Mouse (Mus musculus): Measurements from ENCODE around the gene Olfr65. TPM values are rescaled to one million over a fixed set of nuclear protein-coding genes. Genes with fewer than 3 reads are reported as not detected.

Olfr65 gene
- total and polyA plus RNA-seq, 3 experiments = not detected

DNA sequence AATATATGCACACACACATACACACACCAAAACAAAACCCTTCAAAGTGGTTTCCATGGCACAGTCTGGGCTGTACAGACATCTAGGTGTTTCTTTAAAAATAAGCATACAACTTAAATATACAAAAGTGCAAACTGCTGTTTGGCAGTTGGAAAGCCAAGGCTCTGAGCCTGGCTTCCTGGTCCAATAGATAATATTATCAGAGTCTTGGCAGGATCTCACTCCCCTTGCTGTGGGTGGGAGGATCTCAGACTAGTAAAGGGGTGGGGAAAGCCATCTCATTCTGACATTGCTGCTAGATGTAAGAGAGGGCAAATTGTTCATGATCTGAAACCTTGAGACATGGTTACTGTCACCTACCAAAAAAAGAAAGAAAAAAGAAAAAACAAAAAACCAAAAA lies 32.6 kb upstream of the Olfr65 start:
- Histone ChIP-seq H3K79me2 (replicated peaks; ENCODE audit: control insufficient read depth, insufficient read depth, low read length) (no peaks in the 10 kb centered on the region), H3K4me3 (no peak overlapping the region), H3K36me3 (ENCODE audit: control insufficient read depth, insufficient read depth, low read length) (no peaks in the 10 kb centered on the region), H3K9ac (ENCODE audit: low read depth, low read length) (no peak overlapping the region), H3K4me1 (ENCODE audit: control insufficient read depth, insufficient read depth, low read length) (no peaks in the 10 kb centered on the region), H3K27me3 (ENCODE audit: control insufficient read depth, insufficient read depth, low read length) (no peaks in the 10 kb centered on the region), H3K27ac (no peak overlapping the region)
- no peak for DNase-seq
- intact Hi-C loops (cut with DNase I) = loop anchor here (5.0 kb wide), 1 partner anchor 78 kb away; the partner anchor contains the start of gene Olfr67
- no peak for TF ChIP-seq CTCF (IDR thresholded peaks at IDR 0.05)
- no peak for TF ChIP-seq EP300 (IDR thresholded peaks at IDR 0.05; ENCODE audit: insufficient read depth, low read depth, low read length)
- TF ChIP-seq POLR2A (IDR thresholded peaks at IDR 0.05; ENCODE audit: insufficient read depth, low read depth, low read length) = no peak

DNA sequence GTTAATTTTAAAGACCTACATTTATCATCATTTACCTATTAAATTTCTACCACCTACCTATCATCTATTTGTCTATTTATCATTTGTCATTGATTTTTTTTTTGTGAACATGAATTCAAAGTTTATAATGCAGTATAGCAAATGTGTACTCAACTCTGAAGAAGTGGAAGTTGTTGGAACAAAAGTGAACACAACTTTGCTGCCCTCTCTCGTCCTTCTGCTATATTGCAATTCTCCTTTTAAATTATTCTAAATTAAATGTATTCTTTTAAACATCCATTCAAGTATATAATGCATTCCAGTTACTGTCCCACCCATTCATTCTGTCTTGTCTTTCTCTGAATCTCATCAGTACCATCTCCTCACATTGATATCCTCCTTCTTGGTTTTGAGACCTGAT lies 30.2 kb upstream of the Olfr65 start:
- Histone ChIP-seq H3K36me3 (ENCODE audit: control insufficient read depth, insufficient read depth, low read length) (no peaks in the 10 kb centered on the region), H3K27ac (no peak overlapping the region), H3K79me2 (replicated peaks; ENCODE audit: control insufficient read depth, insufficient read depth, low read length) (no peaks in the 10 kb centered on the region), H3K27me3 (ENCODE audit: control insufficient read depth, insufficient read depth, low read length) (no peaks in the 10 kb centered on the region), H3K4me1 (ENCODE audit: control insufficient read depth, insufficient read depth, low read length) (no peaks in the 10 kb centered on the region), H3K4me3 (no peak overlapping the region), H3K9ac (ENCODE audit: low read depth, low read length) (no peak overlapping the region)
- WGBS = 0% methylated on average over 1 of the region's 1 CpGs
- intact Hi-C loops (cut with DNase I) = loop anchor here (5.0 kb wide), 1 partner anchor 81 kb away; the partner anchor contains the start of gene Olfr67
- DNase-seq = no peak
- TF ChIP-seq POLR2A (IDR thresholded peaks at IDR 0.05; ENCODE audit: insufficient read depth, low read depth, low read length) (no peak), CTCF (IDR thresholded peaks at IDR 0.05) (peak; percentile 60), EP300 (IDR thresholded peaks at IDR 0.05; ENCODE audit: insufficient read depth, low read depth, low read length) (no peak)

DNA sequence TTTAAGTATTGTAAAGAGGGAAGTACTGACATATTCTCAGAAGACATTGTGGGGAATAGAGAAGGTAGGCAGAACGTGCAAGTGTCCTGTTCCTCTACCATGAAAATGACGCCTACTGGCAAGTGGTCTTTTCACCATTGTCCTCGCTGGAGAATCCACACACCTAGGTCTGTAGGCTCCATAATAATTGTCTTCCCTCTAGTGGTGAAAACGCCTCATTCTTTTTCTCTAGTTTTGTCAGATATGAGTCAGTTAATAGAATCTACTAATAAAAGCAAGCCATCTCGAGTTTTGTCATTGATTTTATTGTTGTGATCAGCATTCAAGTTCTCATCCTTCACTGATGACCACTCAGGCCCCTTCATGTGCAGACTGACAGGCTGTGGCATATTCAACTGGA lies 28.8 kb upstream of the Olfr65 start:
- Histone ChIP-seq H3K4me1 (ENCODE audit: control insufficient read depth, insufficient read depth, low read length) (no peaks in the 10 kb centered on the region), H3K4me3 (no peak overlapping the region), H3K27ac (no peak overlapping the region), H3K27me3 (ENCODE audit: control insufficient read depth, insufficient read depth, low read length) (no peaks in the 10 kb centered on the region), H3K79me2 (replicated peaks; ENCODE audit: control insufficient read depth, insufficient read depth, low read length) (no peaks in the 10 kb centered on the region), H3K36me3 (ENCODE audit: control insufficient read depth, insufficient read depth, low read length) (no peaks in the 10 kb centered on the region), H3K9ac (ENCODE audit: low read depth, low read length) (no peak overlapping the region)
- DNase-seq = no peak
- 40% methylated on average over 5 of the region's 5 CpGs for WGBS
- TF ChIP-seq POLR2A (IDR thresholded peaks at IDR 0.05; ENCODE audit: insufficient read depth, low read depth, low read length) = no peak
- TF ChIP-seq EP300 (IDR thresholded peaks at IDR 0.05; ENCODE audit: insufficient read depth, low read depth, low read length) = no peak
- 0 out of 2 replicates have a peak, but pooled peaks have one; percentile 2 for TF ChIP-seq CTCF (IDR thresholded peaks at IDR 0.05)
- intact Hi-C loops (cut with DNase I) = loop anchor here (5.0 kb wide), 1 partner anchor 82 kb away; the partner anchor contains the start of gene Olfr67

GRCm38 (mm10) chr7:103877093-103877492 lies 26.2 kb upstream of the Olfr65 start:
- intact Hi-C loops (cut with DNase I) = no loop called here

DNA sequence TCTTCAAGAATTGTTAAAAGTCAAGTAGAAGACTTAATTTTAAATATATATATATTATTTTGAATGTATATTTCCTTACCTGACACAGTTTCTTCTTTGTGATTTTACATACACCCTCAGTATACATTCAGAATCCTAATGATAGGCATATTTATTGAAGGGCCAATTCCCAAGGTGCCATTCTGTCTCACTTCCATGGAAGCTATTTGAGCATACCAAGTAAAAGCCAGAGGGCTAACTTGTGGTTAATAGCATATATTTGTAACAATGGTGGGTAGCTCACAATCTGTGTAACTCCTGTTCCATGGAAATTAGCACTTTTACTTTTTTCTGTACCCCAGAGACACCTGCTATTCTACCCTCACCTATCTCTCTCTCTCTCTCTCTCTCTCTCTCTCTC lies 17.1 kb upstream of the Olfr65 start, which contains the start of gene Olfr66:
TSS of gene Olfr66 (minus strand) at position 101 of the 400 bp plus-strand sequence.
- no peak for DNase-seq
- H3K4me3 ChIP-seq = no peak within 1 kb of the TSS
- no peak within 1 kb of the TSS for H3K9ac ChIP-seq (ENCODE audit: low read depth, low read length)
- H3K79me2 ChIP-seq (replicated peaks; ENCODE audit: control insufficient read depth, insufficient read depth, low read length) = no peaks in the 10 kb centered on the region
- TF ChIP-seq POLR2A (IDR thresholded peaks at IDR 0.05; ENCODE audit: insufficient read depth, low read depth, low read length) (no peak), CTCF (IDR thresholded peaks at IDR 0.05) (no peak), EP300 (IDR thresholded peaks at IDR 0.05; ENCODE audit: insufficient read depth, low read depth, low read length) (no peak)
- H3K4me1 ChIP-seq (ENCODE audit: control insufficient read depth, insufficient read depth, low read length) = no peaks in the 10 kb centered on the region
- intact Hi-C loops (cut with DNase I) = no loop called here
- H3K36me3 ChIP-seq (ENCODE audit: control insufficient read depth, insufficient read depth, low read length) = no peaks in the 10 kb centered on the region
- H3K27me3 ChIP-seq (ENCODE audit: control insufficient read depth, insufficient read depth, low read length) = no peaks in the 10 kb centered on the region
- H3K27ac ChIP-seq = no peak within 1 kb of the TSS

More at GRCm38 (mm10) chr7:103877093-103877492, 26.2 kb upstream of the Olfr65 start:
- Histone ChIP-seq H3K27ac (no peak overlapping the region), H3K4me3 (no peak overlapping the region), H3K36me3 (ENCODE audit: control insufficient read depth, insufficient read depth, low read length) (no peaks in the 10 kb centered on the region), H3K27me3 (ENCODE audit: control insufficient read depth, insufficient read depth, low read length) (no peaks in the 10 kb centered on the region), H3K4me1 (ENCODE audit: control insufficient read depth, insufficient read depth, low read length) (no peaks in the 10 kb centered on the region), H3K79me2 (replicated peaks; ENCODE audit: control insufficient read depth, insufficient read depth, low read length) (no peaks in the 10 kb centered on the region), H3K9ac (ENCODE audit: low read depth, low read length) (no peak overlapping the region)
- no peak for DNase-seq
- TF ChIP-seq CTCF (IDR thresholded peaks at IDR 0.05) (no peak), POLR2A (IDR thresholded peaks at IDR 0.05; ENCODE audit: insufficient read depth, low read depth, low read length) (no peak), EP300 (IDR thresholded peaks at IDR 0.05; ENCODE audit: insufficient read depth, low read depth, low read length) (no peak)
- 48% methylated on average over 2 of the region's 2 CpGs for WGBS

DNA sequence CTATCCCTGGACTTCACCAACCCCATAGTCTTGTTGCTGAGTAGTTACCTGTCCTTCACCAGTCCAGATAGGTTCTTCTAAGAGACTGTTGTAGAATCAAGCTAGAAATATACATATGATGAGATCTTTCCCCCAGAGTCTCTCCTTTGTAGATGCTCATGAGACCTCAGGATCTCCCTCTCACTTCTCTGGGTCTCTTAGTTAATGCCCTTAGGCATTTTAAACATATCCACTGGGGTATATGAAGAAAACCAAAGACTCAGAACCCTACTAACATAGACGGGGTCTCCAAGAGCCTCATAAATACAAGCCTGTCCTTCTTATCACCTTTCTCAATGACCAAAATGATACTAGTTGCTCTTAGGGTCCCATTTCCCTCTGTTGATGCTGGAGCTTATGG lies 8.9 kb upstream of the Olfr65 start, which contains the start of gene Olfr64:
TSS of gene Olfr64 (minus strand) at position 101 of the 400 bp plus-strand sequence.
- Histone ChIP-seq H3K9ac (ENCODE audit: low read depth, low read length) (no peak within 1 kb of the TSS), H3K36me3 (ENCODE audit: control insufficient read depth, insufficient read depth, low read length) (no peaks in the 10 kb centered on the region), H3K27me3 (ENCODE audit: control insufficient read depth, insufficient read depth, low read length) (no peaks in the 10 kb centered on the region), H3K27ac (no peak within 1 kb of the TSS), H3K4me3 (no peak within 1 kb of the TSS), H3K4me1 (ENCODE audit: control insufficient read depth, insufficient read depth, low read length) (no peaks in the 10 kb centered on the region), H3K79me2 (replicated peaks; ENCODE audit: control insufficient read depth, insufficient read depth, low read length) (no peaks in the 10 kb centered on the region)
- TF ChIP-seq EP300 (IDR thresholded peaks at IDR 0.05; ENCODE audit: insufficient read depth, low read depth, low read length) = no peak
- no peak for TF ChIP-seq POLR2A (IDR thresholded peaks at IDR 0.05; ENCODE audit: insufficient read depth, low read depth, low read length)
- no peak for TF ChIP-seq CTCF (IDR thresholded peaks at IDR 0.05)
- no peak for DNase-seq
- WGBS = 67% methylated on average over 1 of the region's 1 CpGs
- intact Hi-C loops (cut with DNase I) = no loop called here

Data from heart, adult 2 months (tissue).